Mouse (Mus musculus): ENCODE data around the gene Sorcs2.

DNA sequence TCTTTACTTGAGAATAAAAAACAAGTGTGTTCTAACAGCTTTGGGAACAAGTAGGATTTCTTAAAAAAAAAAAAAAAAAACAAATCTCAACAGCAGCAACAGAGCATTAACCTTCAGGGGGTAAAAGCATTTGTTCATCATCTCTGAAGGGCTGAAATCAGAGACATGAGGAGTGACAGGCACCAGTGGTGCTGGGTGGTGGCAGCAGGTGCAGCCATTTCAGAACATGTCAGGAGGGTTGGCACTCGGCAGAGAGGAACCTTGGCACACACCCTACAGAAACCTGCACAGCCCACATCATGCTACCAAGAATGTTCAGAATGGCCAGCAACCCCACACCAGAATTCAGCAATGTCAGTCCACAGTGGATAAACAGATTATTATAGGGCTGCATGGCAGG is 198.4 kb downstream of the Sorcs2 start:
- TF ChIP-seq POLR2A (IDR thresholded peaks at IDR 0.05; ENCODE audit: insufficient read depth, low read depth, low read length) (no peak), CTCF (IDR thresholded peaks at IDR 0.05; ENCODE audit: insufficient read depth, low read depth, low read length) (no peak)

All from olfactory bulb, adult 2 months (tissue).